Mouse (Mus musculus): ENCODE data around the gene Efna3.

Efna3 gene

DNA sequence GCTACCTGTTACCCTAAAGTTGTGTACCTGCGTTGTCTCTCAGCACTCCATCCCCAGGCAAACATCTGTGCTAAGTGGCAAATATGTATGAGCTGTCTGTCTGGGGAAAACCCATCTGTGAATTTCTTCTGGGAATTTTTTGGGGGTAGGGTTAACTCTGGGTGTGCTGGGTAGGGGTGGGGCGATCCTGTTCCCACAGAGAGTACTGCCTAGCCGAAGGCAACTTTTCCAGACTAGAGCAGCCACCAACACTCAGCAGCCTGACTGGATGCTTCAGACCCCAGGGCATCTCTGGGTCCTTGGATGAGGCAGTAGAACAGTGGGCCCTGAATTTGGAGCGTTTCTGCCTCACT, 40.5 kb downstream of the Efna3 start:
- DNase-seq, result no peak

DNA sequence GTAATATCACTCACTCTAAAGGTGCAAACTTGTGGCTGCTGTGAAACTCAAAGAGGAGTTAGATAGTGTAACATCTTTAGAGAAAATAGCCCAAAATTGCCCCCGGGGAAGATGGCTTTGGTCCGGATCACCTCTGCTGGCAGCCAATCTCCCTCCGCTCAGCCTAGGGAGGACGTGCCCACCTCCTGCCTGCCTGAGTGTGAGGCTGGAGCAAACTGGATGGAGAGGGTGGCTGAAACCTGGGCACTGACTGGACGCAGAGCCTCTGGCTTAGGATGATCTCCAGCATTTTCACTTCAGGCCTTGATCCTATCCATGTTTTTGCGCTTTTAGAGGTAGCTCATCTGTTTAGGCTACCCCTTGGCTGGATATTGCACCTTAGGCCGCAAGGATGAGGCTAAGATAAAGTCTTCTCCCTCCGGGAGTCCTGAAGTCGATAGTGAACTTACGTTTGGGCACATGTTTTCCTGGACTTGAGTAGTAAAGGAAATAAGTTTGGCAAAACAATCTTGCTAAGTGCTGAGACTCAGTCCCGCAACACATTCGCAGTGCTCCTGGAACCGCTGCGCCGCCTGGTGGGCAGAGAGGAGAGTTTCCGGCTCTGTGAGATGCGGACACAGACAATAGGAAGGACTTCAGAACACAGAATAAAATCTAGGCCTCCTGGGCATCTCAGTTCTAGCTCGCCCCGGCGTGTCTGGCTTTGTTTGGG, 41.0 kb downstream of the Efna3 start:
- peak; percentile 81 for DNase-seq

DNA sequence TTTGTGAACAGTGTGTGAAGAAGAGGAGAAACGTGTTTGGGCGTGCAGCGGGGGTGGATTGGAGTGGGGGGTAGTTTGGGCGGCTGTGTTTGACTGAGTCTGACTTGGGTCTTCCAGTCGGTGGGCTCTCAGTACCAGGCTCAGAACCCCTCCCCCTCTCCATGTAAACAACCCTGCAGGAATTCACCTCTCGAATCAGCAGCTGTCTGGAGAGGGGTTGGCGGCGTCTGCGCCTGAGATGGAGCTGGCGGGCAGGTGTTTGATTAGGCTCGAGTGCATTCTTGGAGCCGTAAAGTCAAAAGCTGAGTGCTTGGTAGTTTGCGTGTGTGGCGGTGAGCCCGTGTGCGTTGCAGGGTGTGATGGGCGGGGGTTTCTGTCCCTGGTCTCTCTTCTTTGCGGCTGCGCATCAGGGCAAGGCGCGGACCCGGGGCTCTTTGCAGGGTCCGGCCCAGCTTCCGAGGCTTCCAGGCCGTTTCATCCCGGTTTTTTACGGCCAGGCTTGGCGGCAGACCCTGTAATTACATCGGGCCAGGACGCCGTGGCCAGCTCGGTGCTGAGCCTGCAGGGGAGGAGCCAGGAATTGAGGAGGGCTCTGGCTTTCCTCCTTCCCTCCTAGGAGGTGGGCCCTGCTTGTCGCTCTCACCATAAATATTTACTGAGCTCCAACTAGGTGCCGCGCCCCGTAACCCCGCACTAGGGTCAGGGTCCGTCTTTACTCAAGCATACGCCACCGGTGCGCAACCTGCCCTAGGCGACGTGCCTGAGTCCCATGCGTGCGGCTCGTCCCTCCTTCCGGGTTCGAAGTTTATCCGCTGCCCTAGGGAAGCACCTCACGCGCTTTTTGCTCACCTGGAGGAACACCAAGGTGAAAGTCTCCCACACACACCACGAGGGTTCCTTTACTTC, 41.9 kb downstream of the Efna3 start, which contains the start of gene Efna1:
Gene Efna1 (minus strand): TSS at position 537 of the 906 bp plus-strand sequence.
- peak; percentile 44 for DNase-seq

DNA sequence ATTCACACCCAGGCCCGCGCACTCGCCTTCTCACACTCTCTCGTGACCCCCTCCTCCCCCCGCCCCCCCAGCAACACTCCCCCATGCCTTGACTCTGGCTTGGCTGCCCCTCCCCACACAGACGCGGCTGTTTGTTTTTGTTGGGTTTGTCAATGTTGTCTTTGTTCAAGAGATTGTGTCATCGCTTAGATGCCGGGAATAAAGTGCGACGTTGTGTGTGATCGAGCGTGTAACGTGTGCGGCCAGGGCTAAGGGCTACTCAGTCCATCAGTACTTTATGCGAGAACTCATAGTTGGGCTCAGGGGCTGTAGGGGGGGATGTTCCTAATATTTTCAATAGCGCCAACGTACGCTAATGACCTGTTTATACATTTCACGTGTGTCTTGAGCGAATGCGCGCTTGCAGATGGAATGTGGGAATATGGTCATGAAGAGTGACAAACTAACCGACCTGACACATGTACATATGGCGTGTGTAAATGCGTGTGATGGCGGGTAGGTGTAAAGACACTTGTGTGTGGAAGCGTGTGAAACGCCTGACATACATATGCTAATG, 42.6 kb downstream of the Efna3 start:
- no peak for DNase-seq

DNA sequence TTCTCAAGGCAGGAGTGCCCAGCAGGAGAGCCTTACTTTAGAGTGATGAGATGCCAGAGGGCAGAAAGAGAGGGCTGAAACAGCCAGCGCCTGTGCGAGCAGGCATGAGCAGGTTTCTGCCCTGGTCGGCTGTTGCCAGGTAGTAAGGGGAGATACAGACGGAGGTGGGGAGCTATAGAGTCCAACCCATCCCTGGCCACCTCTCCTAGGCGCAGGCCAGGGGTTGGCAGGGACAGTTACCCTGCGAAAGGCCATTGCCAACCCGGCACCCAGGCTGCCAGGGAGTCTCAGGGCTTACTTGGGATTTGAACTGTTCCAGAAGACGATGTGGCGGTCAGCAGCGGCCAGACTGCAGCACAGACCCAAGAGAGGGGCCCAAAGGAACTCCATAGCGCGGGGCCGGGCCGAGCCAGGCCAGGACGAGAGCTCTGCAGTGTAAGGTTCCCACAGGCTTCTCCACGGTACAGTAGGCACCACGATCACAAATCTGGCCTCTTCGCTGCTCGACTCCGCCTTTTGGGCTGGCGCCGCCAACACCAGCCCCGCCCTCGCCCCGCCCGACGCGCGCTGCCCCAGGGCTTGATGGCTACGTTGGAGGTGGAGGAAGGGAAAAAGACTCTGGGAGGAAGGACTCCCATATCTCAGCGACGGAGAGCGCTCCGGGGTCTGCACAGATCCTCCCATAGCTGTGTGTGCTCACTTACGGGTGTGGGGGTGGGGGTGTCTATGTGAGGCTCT, 43.4 kb downstream of the Efna3 start:
- peak; percentile 82 for DNase-seq

DNA sequence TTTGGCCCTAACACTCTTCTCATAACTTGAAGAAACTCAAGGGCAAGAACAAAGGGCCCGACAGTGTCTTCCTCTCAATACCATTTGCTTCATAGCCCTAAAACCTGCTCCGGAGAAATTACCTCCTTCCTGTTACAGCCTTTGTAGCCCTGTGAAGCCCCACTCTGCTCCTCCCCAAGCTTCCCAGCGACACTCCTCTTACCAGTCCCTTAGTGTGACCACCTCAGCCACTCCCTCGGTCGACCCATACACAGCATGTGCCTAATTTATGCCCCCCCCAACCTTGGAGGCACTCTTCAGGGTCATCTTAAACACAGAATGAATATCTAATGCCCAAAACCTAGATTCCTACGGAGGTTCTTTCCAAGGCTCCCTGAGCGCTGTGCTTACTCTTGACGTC, 44.1 kb downstream of the Efna3 start:
- no peak for DNase-seq

DNA sequence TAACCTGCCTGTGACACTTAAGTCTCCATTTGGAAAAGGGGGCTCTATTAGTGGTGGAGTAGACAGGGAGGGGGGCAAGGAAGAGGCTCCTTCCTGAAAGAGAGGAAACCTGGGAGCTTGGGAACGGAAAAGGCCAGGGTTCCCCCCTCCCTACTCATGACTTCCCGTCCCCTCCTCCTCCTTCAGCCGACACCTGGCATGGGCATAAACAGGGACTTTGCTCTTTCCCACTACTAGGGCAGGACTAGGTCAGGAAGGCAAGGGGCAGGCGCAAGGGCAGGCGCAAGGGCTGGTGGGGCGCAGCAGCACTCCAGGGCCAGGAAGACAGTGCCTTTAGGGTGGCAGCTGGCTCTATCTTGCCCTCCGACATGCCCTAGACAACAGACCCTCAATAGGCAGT, 44.7 kb downstream of the Efna3 start:
- no peak for DNase-seq

DNA sequence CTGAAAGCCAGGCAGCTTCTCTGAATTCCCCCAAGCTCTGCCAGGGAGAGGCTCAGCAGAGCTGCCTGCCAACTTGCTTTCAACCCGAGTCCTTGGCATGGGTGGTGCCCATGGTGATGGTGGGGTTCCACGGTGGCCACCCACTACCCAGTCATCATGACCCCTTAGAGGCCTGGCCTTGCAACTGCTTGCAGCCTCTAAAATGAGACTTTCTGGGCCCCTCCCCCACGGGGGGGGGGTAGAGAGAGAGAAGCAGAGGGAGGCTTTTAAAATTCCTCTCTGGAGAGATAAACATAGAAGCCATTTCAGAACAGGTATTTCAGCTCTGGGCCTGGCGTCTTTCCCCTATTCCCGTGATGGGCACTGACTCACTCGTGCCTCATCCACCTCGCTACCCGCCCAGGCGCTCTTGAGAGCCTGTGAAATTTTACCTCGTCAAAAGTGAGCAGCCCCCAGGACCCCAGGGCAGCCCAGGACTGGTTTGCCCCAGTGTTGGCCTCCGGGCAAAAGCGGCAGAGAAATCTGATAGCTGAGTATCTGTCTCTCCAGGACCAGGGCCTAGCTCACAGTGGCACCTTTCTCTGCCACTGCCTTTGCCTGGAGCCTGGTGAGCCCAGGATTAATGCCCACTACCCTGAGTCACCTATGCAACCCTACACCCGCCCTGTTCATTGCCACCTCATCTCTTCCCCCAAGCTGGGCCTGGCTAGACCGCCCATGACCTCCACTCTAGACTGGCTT, 45.3 kb downstream of the Efna3 start:
- DNase-seq, result peak; percentile 69

DNA sequence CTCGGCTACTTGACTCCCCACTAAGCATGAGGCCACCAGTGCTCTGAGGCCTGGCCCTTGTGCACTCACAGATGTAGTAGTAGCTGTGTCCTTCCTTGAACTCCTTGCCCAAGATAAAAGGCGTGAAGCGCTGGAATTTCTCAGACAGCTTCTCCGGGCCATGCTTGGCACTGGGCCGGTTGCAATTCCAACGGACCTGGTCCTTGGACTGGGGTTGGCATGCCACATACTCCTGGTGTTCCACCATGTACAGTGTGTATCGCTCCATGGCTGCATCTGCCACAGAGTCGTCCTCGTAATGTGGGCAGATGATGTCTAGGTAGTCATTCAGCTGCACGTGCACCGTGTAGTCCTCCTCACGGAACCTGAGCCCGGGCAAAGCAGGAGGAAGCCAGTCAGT, 46.7 kb downstream of the Efna3 start:
- DNase-seq, result no peak

DNA sequence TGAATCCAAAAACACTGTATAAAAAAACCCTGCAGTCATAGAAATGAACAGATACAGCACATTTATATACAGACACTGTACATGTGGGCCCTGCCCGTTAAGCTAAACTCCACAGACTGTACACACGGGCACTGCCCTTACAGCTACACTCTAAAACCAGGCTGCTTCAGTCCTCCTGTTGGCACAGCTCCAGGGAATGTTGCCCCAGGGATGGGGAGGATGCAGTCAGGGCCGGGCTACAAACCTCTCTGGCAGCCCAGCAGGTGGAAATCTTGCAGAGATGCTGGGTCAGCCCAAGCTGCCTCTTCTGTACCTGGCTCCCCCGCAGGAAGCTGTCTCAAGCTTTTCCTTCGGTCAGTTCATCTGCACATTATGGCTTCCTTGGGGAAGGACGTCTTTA, 51.0 kb downstream of the Efna3 start:
- DNase-seq, result no peak

DNA sequence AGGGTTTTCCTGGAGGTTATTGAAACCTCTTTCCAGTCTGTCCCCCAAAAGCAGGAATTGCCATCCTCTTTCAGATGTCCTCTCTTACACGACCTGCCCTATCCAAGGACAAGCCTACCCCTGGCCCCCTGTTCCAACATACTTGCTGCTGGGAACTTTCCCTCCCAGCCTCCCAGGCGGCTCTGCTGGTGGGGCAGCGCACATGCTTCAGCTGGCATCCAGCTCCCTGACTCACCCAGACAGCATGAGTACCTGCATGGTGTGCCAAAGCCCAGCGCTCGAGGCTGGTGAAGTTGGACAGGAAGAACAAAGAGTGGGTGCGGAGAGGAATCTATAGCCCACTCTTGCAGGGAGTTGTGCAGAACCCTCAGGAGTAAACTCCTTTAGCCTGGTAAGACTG, 51.9 kb downstream of the Efna3 start:
- peak; percentile 83 for DNase-seq

DNA sequence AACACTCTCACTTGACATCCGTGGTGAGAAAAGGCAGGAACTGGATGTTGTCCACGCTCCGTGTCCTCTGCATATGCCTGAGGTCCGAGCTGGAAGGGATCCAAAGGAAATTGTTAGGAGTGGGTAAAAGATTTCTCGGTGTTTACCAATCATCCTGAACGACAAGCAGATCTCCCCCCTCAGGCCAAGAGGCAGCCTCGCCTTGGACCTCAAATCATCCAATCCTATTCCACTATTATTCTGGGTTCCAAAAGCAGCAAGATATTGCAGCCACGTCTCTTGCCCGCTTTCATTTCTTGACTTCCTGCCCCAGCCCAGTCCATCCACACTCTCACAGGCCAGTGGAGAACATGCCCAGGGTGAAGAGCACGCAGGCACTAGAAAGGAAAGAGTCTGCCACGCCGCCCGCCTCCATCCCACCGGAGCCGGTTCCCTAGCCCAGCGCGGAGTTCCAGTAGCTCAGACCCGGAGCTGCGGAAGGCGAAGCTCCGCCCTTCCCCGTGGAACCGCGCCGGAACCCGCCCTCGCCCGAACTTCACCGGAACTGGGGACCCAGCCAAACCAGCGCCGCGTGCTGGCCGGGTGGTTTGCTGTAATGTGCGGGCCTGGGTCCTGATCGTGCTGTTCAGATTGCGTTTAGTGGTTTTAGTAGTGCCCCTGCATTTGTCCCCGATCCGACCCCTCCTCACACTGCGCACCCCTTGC, 52.6 kb downstream of the Efna3 start, which contains the start of gene Slc50a1:
Gene Slc50a1 (minus strand): TSS at position 520 of the 705 bp plus-strand sequence.
- peak; percentile 84 for DNase-seq

DNA sequence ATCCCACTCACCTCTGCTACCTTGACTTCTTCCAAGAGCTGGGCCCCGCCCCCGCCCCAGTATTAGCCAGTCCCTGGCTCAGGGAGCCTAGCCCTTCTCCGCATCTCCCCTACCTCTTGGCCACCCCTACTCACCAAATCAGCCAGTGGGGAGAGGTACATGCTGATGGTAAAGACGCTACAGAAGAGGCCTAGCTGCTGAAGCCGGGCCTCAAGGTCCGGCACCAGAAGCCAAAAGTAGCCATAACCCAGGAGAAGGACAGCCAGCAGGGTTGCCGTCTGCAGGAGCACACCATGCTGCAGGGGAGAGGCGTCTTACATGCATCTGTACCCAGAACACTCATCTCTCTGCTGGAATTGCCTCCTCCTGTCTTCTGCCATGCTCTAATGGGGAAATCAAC, 53.8 kb downstream of the Efna3 start:
- DNase-seq, result no peak

DNA sequence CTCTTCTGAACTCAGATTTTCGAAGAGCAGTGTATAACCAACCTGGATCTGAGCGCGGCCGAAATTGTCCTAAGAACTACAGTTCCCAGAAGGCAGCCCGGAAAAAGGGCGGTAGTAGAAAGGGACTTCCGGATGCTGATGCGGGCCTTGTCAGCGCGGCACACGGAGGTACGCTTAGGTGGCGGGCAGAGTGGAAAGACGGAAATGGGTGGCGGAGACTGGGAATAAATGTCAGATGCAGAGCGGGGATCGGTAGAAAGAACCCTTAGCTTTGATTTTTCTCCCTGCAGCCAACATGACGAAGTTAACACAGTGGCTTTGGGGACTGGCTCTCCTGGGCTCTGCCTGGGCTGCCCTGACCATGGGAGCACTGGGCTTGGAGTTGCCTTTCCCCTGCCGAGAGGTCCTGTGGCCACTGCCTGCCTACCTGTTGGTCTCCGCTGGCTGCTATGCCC, 56.3 kb downstream of the Efna3 start:
- peak; percentile 83 for DNase-seq
